Mouse (Mus musculus): Measurements from ENCODE around the gene Jam2.

Gene Jam2

GRCm38 (mm10) chr16:84838576-84838975 lies 64.7 kb downstream of the Jam2 start:
- no peak for DNase-seq (ENCODE audit: low spot score)

GRCm38 (mm10) chr16:84853492-84853891 lies 79.6 kb downstream of the Jam2 start:
- DNase-seq (ENCODE audit: low spot score), result no peak

GRCm38 (mm10) chr16:84864656-84865055 lies 90.7 kb downstream of the Jam2 start:
- no peak for DNase-seq (ENCODE audit: low spot score)

GRCm38 (mm10) chr16:84873805-84874204 lies 99.9 kb downstream of the Jam2 start:
- DNase-seq (ENCODE audit: low spot score), result no peak

GRCm38 (mm10) chr16:84875012-84875717 lies 101.2 kb downstream of the Jam2 start:
- no peak for DNase-seq (ENCODE audit: low spot score)
